ENCODE assay signal across 8 mouse cellular contexts in genomic region chr5:118929990-118930501, GRCm38 (mm10).
DNase-seq lines count a peak whose midpoint lies in the region; ATAC-seq and TF ChIP-seq lines count a peak whose summit lies in the region.

No protein-coding gene starts in this region.

- WGBS in hindbrain, embryonic 14.5 days, result 9% methylated on average over 20 of the region's 23 CpGs
- 18% methylated on average over 19 of the region's 23 CpGs for WGBS in midbrain, embryonic 11.5 days

- no peak for ATAC-seq in hindbrain, embryonic 14.5 days (ENCODE audit: low FRiP score)
- ATAC-seq in midbrain, embryonic 11.5 days (ENCODE audit: low FRiP score), result no peak

- TF ChIP-seq POLR2A in brain, embryonic 14.5 days (IDR thresholded peaks at IDR 0.05; ENCODE audit: borderline replicate concordance, extremely low read depth, insufficient read depth, insufficient read length, poor library complexity, severe bottlenecking), result no peak

- H3K4me1 ChIP-seq in hindbrain, embryonic 14.5 days (replicated peaks; ENCODE audit: control insufficient read depth, insufficient read depth, low read length), result 0 out of 2 replicates have a peak, but pooled peaks cover 4% of the 10 kb centered on the region
- no peaks in the 10 kb centered on the region; the same call in 1 of the 2 replicates for H3K4me1 ChIP-seq in midbrain, embryonic 11.5 days (ENCODE audit: control insufficient read depth, insufficient read depth, low read length)

- no peaks in the 10 kb centered on the region for H3K36me3 ChIP-seq in hindbrain, embryonic 14.5 days (replicated peaks; ENCODE audit: control insufficient read depth, insufficient read depth)
- H3K36me3 ChIP-seq in midbrain, embryonic 11.5 days (ENCODE audit: control insufficient read depth, insufficient read depth, low read length), result no peaks in the 10 kb centered on the region

- peak overlapping the region; percentile 46 for H3K9ac ChIP-seq in hindbrain, embryonic 14.5 days
- no peak overlapping the region for H3K9ac ChIP-seq in midbrain, embryonic 11.5 days (ENCODE audit: low read length)

- no peak overlapping the region for H3K27ac ChIP-seq in hindbrain, embryonic 14.5 days
- H3K27ac ChIP-seq in midbrain, embryonic 11.5 days (ENCODE audit: low read depth, low read length), result no peak overlapping the region

- H3K4me2 ChIP-seq in hindbrain, embryonic 14.5 days (replicated peaks), result peak overlapping the region; percentile 58
- peak overlapping the region; percentile 42 for H3K4me2 ChIP-seq in midbrain, embryonic 11.5 days

- peak; percentile 28 for DNase-seq in adrenal gland, adult 2 months
- DNase-seq in adrenal gland, postnatal 4 days (ENCODE audit: low spot score in 2 of 2), result no peak
- DNase-seq in brain, embryonic 14.5 days (ENCODE audit: low read depth), result peak; percentile 38
- peak; percentile 36 for DNase-seq in hindbrain, embryonic 14.5 days (ENCODE audit: low spot score)
- DNase-seq in midbrain, embryonic 11.5 days (ENCODE audit: low spot score, missing footprints), result peak; percentile 89
- DNase-seq in frontal cortex, postnatal 10 days (ENCODE audit: low spot score in 2 of 2), result no peak
- no peak for DNase-seq in left cerebral cortex, adult 9 months (ENCODE audit: low spot score in 2 of 2)
- DNase-seq in layer of hippocampus, postnatal 36 days, result no peak

- H3K27me3 ChIP-seq in hindbrain, embryonic 14.5 days (ENCODE audit: control insufficient read depth, insufficient read depth, low read length), result peaks cover 17% of the 10 kb centered on the region
- H3K27me3 ChIP-seq in midbrain, embryonic 11.5 days (ENCODE audit: control insufficient read depth, insufficient read depth, low read length), result no peaks in the 10 kb centered on the region; the same call in 1 of the 2 replicates

- TF ChIP-seq CTCF in brain, embryonic 14.5 days (IDR thresholded peaks at IDR 0.05; ENCODE audit: borderline replicate concordance, extremely low read depth, insufficient read depth, insufficient read length), result no peak

- H3K4me3 ChIP-seq in hindbrain, embryonic 14.5 days (replicated peaks; ENCODE audit: low read length), result peak overlapping the region; percentile 32
- H3K4me3 ChIP-seq in midbrain, embryonic 11.5 days (ENCODE audit: low read depth, low read length), result peak overlapping the region; percentile 11; the same call in 1 of the 2 replicates

- no peaks in the 10 kb centered on the region for H3K9me3 ChIP-seq in hindbrain, embryonic 14.5 days (ENCODE audit: control insufficient read depth, low read length)
- H3K9me3 ChIP-seq in midbrain, embryonic 11.5 days (ENCODE audit: control insufficient read depth, low read length), result no peaks in the 10 kb centered on the region

Comparison
In these comparisons a context has a peak if more than half of its experiments do, and no peak if none do; other contexts are left out.
1. DNase-seq: peak in adrenal gland, adult 2 months (single experiment), brain, embryonic 14.5 days (single experiment), hindbrain, embryonic 14.5 days (single experiment) and midbrain, embryonic 11.5 days (single experiment); none in adrenal gland, postnatal 4 days (0 of 2), frontal cortex, postnatal 10 days (0 of 2), left cerebral cortex, adult 9 months (0 of 2) and layer of hippocampus, postnatal 36 days (0 of 2).